ENCODE assay signal across 17 mouse cellular contexts in the genomic region with DNA sequence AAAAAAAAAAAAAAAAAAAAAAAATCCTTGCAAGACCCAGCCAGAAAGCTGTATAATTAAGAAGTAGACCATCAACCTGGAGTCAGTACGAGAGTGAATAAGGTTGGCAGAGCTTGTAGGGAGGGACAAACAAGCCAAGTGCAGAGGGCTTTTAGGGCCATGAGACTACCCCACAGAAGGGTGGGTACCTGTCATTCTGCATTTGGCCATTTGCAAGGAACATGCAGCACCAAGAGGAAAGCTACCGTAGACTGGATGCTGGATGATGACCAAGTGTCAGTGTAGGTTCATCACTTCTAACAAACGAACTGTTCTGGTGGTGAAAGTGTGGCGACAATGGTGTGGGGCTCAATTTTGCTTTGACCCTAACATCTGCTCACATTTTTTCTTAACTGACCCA.
"Had no signal": no experiment of that assay in that cellular context is flagged by ENCODE, and none has a peak within 500 bp of the region (broad histone marks: within the 10 kb centered on the region; RNA-seq: fewer than 3 reads in every experiment).

No protein-coding gene starts in this region.

- H3K9me3 ChIP-seq: liver, embryonic 13.5 days; midbrain, embryonic 15.5 days had no signal

- H3K27me3 ChIP-seq: liver, embryonic 13.5 days; midbrain, embryonic 15.5 days; neural tube, embryonic 13.5 days had no signal

- ATAC-seq: midbrain, embryonic 15.5 days had no signal

- H3K4me2 ChIP-seq: liver, embryonic 13.5 days; midbrain, embryonic 11.5 days; midbrain, embryonic 15.5 days; neural tube, embryonic 13.5 days had no signal

- H3K4me3 ChIP-seq: liver, embryonic 13.5 days; midbrain, embryonic 15.5 days; myocyte; neural tube, embryonic 13.5 days had no signal

- H3K9ac ChIP-seq: liver, embryonic 13.5 days; midbrain, embryonic 15.5 days; neural tube, embryonic 13.5 days had no signal

- H3K4me1 ChIP-seq: midbrain, embryonic 15.5 days had no signal

- H3K27ac ChIP-seq: liver, embryonic 13.5 days; midbrain, embryonic 15.5 days; neural tube, embryonic 13.5 days; stomach, postnatal 0 days had no signal

- DNase-seq: kidney, adult 18-20 months; kidney, adult 9 months; kidney, postnatal 14 days; kidney, postnatal 4 days; liver, embryonic 13.5 days; lung, adult 2 months; lung, postnatal 14 days; lung, postnatal 4 days; right cerebral cortex, adult 18-20 months; right cerebral cortex, postnatal 14 days; right cerebral cortex, postnatal 4 days; thymus, postnatal 25 days had no signal
